Mouse (Mus musculus): Measurements from ENCODE around the gene Gm1527.

DNA sequence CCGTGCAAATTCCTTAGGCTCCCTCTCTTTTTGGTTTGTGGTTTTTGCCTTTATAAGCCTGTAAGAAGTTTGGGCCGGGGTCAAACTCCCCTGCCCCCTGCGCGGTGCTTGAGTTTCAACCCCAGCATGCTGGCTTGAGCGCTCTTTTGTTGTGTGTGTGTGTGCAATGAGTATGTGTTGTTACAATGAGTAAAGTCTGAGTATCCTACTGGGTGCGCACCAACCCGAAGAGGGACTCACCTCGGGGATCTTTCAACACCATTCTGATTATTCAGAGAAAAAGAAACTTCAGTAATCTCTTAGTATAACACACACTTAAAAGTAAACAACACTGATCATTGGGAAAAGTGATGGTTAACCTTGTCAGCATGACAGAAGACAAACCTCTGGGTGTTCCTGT is 49.2 kb upstream of the Gm1527 start:
- TF ChIP-seq POLR2A (IDR thresholded peaks at IDR 0.05; ENCODE audit: low read depth, low read length) (no peak), CTCF (IDR thresholded peaks at IDR 0.05; ENCODE audit: extremely low read depth, insufficient read length, insufficient replicate concordance, low read depth, low read length) (no peak)
